Mouse (Mus musculus) cerebellum, postnatal 4 days (tissue): ENCODE measurements around the gene Gm9573.

ENCODE experiments used
- DNase-seq, 2 experiments: peaks; one replicate each; pipeline ENCODE4 v3.0.0; 2022; ENCODE audit warnings: low spot score in 2 of 2, mixed read lengths in 1 of 2

Gene Gm9573

GRCm38 (mm10) chr17:35626537-35626936 lies at the start of gene Gm9573:
Gene Gm9573 (minus strand): TSS chr17:35626637.
- DNase-seq, result no peak

GRCm38 (mm10) chr17:35673416-35674035 lies 47.1 kb upstream of the Gm9573 start, which contains the start of gene Gtf2h4:
Gene Gtf2h4 (minus strand): TSS chr17:35673739.
- DNase-seq, result peak; percentile 64 to 84

GRCm38 (mm10) chr17:35672527-35672926 lies 46.1 kb upstream of the Gm9573 start:
- no peak for DNase-seq

GRCm38 (mm10) chr17:35671846-35672245 lies 45.4 kb upstream of the Gm9573 start:
- DNase-seq, result no peak

- DNase-seq, result no peak
Measured at GRCm38 (mm10) chr17:35669731-35670130, 43.3 kb upstream of the Gm9573 start.

- DNase-seq, result peak; percentile 96 to 99
Measured at GRCm38 (mm10) chr17:35667334-35668065, 41.1 kb upstream of the Gm9573 start, which contains the start of gene Vars2. Gene Vars2 (minus strand): TSS chr17:35667592.

- peak in 1 of 2 experiments; percentile 38 for DNase-seq
Measured at GRCm38 (mm10) chr17:35666851-35667256, 40.4 kb upstream of the Gm9573 start.

- DNase-seq, result no peak
Measured at GRCm38 (mm10) chr17:35665957-35666515, 39.6 kb upstream of the Gm9573 start.

GRCm38 (mm10) chr17:35653086-35653485 lies 26.6 kb upstream of the Gm9573 start:
- no peak for DNase-seq

GRCm38 (mm10) chr17:35649429-35649828 lies 23.0 kb upstream of the Gm9573 start:
- DNase-seq, result no peak

GRCm38 (mm10) chr17:35643609-35644236 lies 17.3 kb upstream of the Gm9573 start, which contains the start of gene Mucl3:
Gene Mucl3 (minus strand): TSS chr17:35643695.
- no peak for DNase-seq

- DNase-seq, result no peak
Measured at GRCm38 (mm10) chr17:35639352-35639751, 12.9 kb upstream of the Gm9573 start.

GRCm38 (mm10) chr17:35638475-35639190 lies 12.2 kb upstream of the Gm9573 start:
- DNase-seq, result peak in 1 of 2 experiments; percentile 70

- DNase-seq, result no peak
Measured at GRCm38 (mm10) chr17:35636363-35636762, 9.9 kb upstream of the Gm9573 start.

GRCm38 (mm10) chr17:35635699-35636111 lies 9.3 kb upstream of the Gm9573 start:
- DNase-seq, result peak; percentile 52 to 77

GRCm38 (mm10) chr17:35635202-35635601 lies 8.8 kb upstream of the Gm9573 start:
- DNase-seq, result no peak

GRCm38 (mm10) chr17:35633992-35634391 lies 7.6 kb upstream of the Gm9573 start:
- peak in 1 of 2 experiments; percentile 24 for DNase-seq

- no peak for DNase-seq
Measured at GRCm38 (mm10) chr17:35617127-35617526, 9.3 kb downstream of the Gm9573 start.

GRCm38 (mm10) chr17:35601736-35602354 lies 24.6 kb downstream of the Gm9573 start:
- DNase-seq, result no peak

GRCm38 (mm10) chr17:35601249-35601648 lies 25.2 kb downstream of the Gm9573 start, which contains the start of gene Sfta2:
Gene Sfta2 (plus strand): TSS chr17:35601549.
- no peak for DNase-seq

- DNase-seq, result no peak
Measured at GRCm38 (mm10) chr17:35597399-35597798, 29.0 kb downstream of the Gm9573 start.
